ENCODE assay signal across 22 mouse cellular contexts in genomic region chr6:116015902-116016301, GRCm38 (mm10).
"Had no signal": no experiment of that assay in that cellular context is flagged by ENCODE, and none has a peak within 500 bp of the region (broad histone marks: within the 10 kb centered on the region; RNA-seq: fewer than 3 reads in every experiment).

No protein-coding gene starts in this region.

- H3K27ac ChIP-seq: heart, adult 2 months; heart, embryonic 13.5 days; heart, embryonic 15.5 days; hindbrain, embryonic 10.5 days; hindbrain, embryonic 12.5 days; hindbrain, embryonic 14.5 days; intestine, embryonic 15.5 days; layer of hippocampus, adult 2 months; left cerebral cortex, adult 2 months; limb, embryonic 10.5 days; limb, embryonic 12.5 days; liver, embryonic 12.5 days; liver, embryonic 14.5 days had no signal

- DNase-seq: gastrocnemius, postnatal 14 days; heart, adult 2 months; heart, postnatal 14 days; heart, postnatal 4 days; kidney, adult 18-20 months; kidney, adult 8-10 months; kidney, postnatal 10 days; kidney, postnatal 25 days; kidney, postnatal 4 days; liver had no signal

- H3K4me3 ChIP-seq: heart, adult 2 months; heart, embryonic 13.5 days; heart, embryonic 15.5 days; hindbrain, embryonic 10.5 days; hindbrain, embryonic 12.5 days; intestine, embryonic 15.5 days; layer of hippocampus, adult 2 months; left cerebral cortex, adult 2 months; limb, embryonic 10.5 days; limb, embryonic 12.5 days; liver, embryonic 12.5 days had no signal

- H3K36me3 ChIP-seq: intestine, embryonic 15.5 days had no signal

- H3K4me1 ChIP-seq: heart, embryonic 15.5 days; hindbrain, embryonic 12.5 days; intestine, embryonic 15.5 days; limb, embryonic 10.5 days; limb, embryonic 12.5 days; liver, embryonic 12.5 days had no signal
